Mouse (Mus musculus) small intestine, adult 2 months (tissue): ENCODE results near the gene Tbcel.

Experiments used
- CTCF ChIP-seq: fragments of 200-500 bp; IDR thresholded peaks from 2 replicates; pipeline ENCODE4 v1.5.1; 2012; ENCODE audit warnings: low read depth, mild to moderate bottlenecking, control low read depth, inconsistent platforms, low read length, moderate library complexity, mixed read lengths; ENCODE audit not compliant: insufficient replicate concordance, insufficient read length; ENCODE audit errors: extremely low read depth
- POLR2A ChIP-seq: fragments of 200-500 bp; IDR thresholded peaks from 2 replicates; pipeline ENCODE4 v1.6.1; 2012; ENCODE audit warnings: low read depth, mild to moderate bottlenecking, control low read depth, inconsistent platforms, low read length, moderate library complexity

- TF ChIP-seq POLR2A (no peak), CTCF (no peak)
These were observed 65.5 kb downstream of the Tbcel start for GRCm38 (mm10) chr9:42442100-42442499.
